Mouse (Mus musculus) frontal cortex, postnatal 36 days (tissue): Measurements from ENCODE around the gene Spata2.
A peak's percentile ranks its signal among the peaks of the same experiment; 100 is the strongest.

Source experiments
- DNase-seq, 2 experiments: peaks; one replicate each; pipeline ENCODE4 v3.0.0; 2022; ENCODE audit warnings: low spot score in 2 of 2

Gene Spata2

GRCm38 (mm10) chr2:167449331-167450275, 43.1 kb downstream of the Spata2 start:
- DNase-seq: no peak

GRCm38 (mm10) chr2:167447629-167448028, 45.1 kb downstream of the Spata2 start:
- DNase-seq: no peak

GRCm38 (mm10) chr2:167447207-167447606, 45.5 kb downstream of the Spata2 start:
- DNase-seq: no peak

- no peak for DNase-seq
Measured at GRCm38 (mm10) chr2:167445911-167446780, 46.5 kb downstream of the Spata2 start.

- DNase-seq: no peak
Measured at GRCm38 (mm10) chr2:167443411-167444193, 49.1 kb downstream of the Spata2 start.

- no peak for DNase-seq
Measured at GRCm38 (mm10) chr2:167439422-167439821, 53.3 kb downstream of the Spata2 start.

- DNase-seq: peak in 1 of 2 experiments; percentile 18
Measured at GRCm38 (mm10) chr2:167436371-167436770, 56.3 kb downstream of the Spata2 start.

GRCm38 (mm10) chr2:167435631-167436030, 57.1 kb downstream of the Spata2 start:
- no peak for DNase-seq

- no peak for DNase-seq
Measured at GRCm38 (mm10) chr2:167434570-167434969, 58.1 kb downstream of the Spata2 start.

GRCm38 (mm10) chr2:167431418-167431776, 61.3 kb downstream of the Spata2 start:
- no peak for DNase-seq
